Mouse (Mus musculus): ENCODE measurements around the gene Shc4.

Gene Shc4

GRCm38 (mm10) chr2:125724086-125724430 is at the start of gene Shc4:
Shc4 (minus strand) TSS chr2:125724148.
- no peak for DNase-seq (ENCODE audit: low read depth)

- no peak for DNase-seq (ENCODE audit: low read depth)
These were observed 41.1 kb upstream of the Shc4 start for GRCm38 (mm10) chr2:125765029-125765428.

- no peak for DNase-seq (ENCODE audit: low read depth)
These were observed 40.6 kb upstream of the Shc4 start for GRCm38 (mm10) chr2:125764531-125764930.

- no peak for DNase-seq (ENCODE audit: low read depth)
These were observed 25.4 kb upstream of the Shc4 start for GRCm38 (mm10) chr2:125749330-125749729.

GRCm38 (mm10) chr2:125739338-125739737 is 15.4 kb upstream of the Shc4 start:
- DNase-seq (ENCODE audit: low read depth) = no peak

- DNase-seq (ENCODE audit: low read depth) = no peak
These were observed 14.8 kb upstream of the Shc4 start for GRCm38 (mm10) chr2:125738718-125739117.

- DNase-seq (ENCODE audit: low read depth) = no peak
These were observed 12.0 kb upstream of the Shc4 start for GRCm38 (mm10) chr2:125736025-125736343.

- no peak for DNase-seq (ENCODE audit: low read depth)
These were observed 11.5 kb upstream of the Shc4 start for GRCm38 (mm10) chr2:125735333-125736024.

- DNase-seq (ENCODE audit: low read depth) = no peak
These were observed 10.8 kb upstream of the Shc4 start for GRCm38 (mm10) chr2:125734741-125735140.

GRCm38 (mm10) chr2:125731763-125732560 is 8.0 kb upstream of the Shc4 start:
- peak; percentile 86 for DNase-seq (ENCODE audit: low read depth)

- DNase-seq (ENCODE audit: low read depth) = no peak
These were observed 682 bp upstream of the Shc4 start for GRCm38 (mm10) chr2:125724546-125725114.

- DNase-seq (ENCODE audit: low read depth) = no peak
These were observed 401 bp downstream of the Shc4 start for GRCm38 (mm10) chr2:125723408-125724085.

- no peak for DNase-seq (ENCODE audit: low read depth)
These were observed 901 bp downstream of the Shc4 start for GRCm38 (mm10) chr2:125723086-125723407.

GRCm38 (mm10) chr2:125716599-125716998 is 7.3 kb downstream of the Shc4 start:
- no peak for DNase-seq (ENCODE audit: low read depth)

- DNase-seq (ENCODE audit: low read depth) = no peak
These were observed 17.4 kb downstream of the Shc4 start for GRCm38 (mm10) chr2:125706510-125706921.

GRCm38 (mm10) chr2:125704907-125705631 is 18.9 kb downstream of the Shc4 start:
- no peak for DNase-seq (ENCODE audit: low read depth)

- no peak for DNase-seq (ENCODE audit: low read depth)
These were observed 21.1 kb downstream of the Shc4 start for GRCm38 (mm10) chr2:125702851-125703250.

- no peak for DNase-seq (ENCODE audit: low read depth)
These were observed 22.3 kb downstream of the Shc4 start for GRCm38 (mm10) chr2:125701606-125702005.

GRCm38 (mm10) chr2:125696219-125696618 is 27.7 kb downstream of the Shc4 start:
- DNase-seq (ENCODE audit: low read depth) = no peak

GRCm38 (mm10) chr2:125694798-125695197 is 29.1 kb downstream of the Shc4 start:
- no peak for DNase-seq (ENCODE audit: low read depth)

GRCm38 (mm10) chr2:125692010-125692409 is 31.9 kb downstream of the Shc4 start:
- DNase-seq (ENCODE audit: low read depth) = no peak

GRCm38 (mm10) chr2:125685441-125686150 is 38.4 kb downstream of the Shc4 start:
- DNase-seq (ENCODE audit: low read depth) = no peak

All from c-Kit-positive CD71-negative TER-119-negative erythroid progenitor cells, embryonic 14.5 days (primary cell).